Comparison of ENCODE assay signal across 15 mouse cellular contexts in the genomic region with DNA sequence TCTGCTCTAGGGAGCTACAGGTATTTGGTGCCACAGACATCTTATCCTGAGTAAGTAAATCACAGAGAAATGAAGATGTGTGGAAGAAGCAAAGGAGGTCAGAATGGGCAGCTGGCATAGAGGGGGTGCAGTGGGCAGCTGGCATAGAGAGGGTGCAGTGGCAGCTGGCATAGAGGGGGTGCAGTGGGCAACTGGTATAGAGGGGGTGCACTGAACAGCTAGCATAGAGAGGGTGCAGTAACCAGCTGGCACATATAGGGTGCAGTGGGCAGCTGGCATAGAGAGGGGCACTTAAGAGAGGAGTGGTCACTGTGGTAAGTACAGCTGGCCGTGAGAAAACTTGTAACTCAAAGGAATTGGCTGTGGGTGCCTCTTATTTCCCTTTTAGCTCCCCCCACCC.
"Had no signal": no experiment of that assay in that cellular context is flagged by ENCODE, and none has a peak within 500 bp of the region (broad histone marks: within the 10 kb centered on the region; RNA-seq: fewer than 3 reads in every experiment).

No protein-coding gene starts in this region.

- H3K27ac ChIP-seq: intestine, embryonic 15.5 days; layer of hippocampus, adult 2 months; liver, embryonic 15.5 days; macrophage; neural tube, embryonic 15.5 days; stomach, postnatal 0 days had no signal

- ATAC-seq: intestine, embryonic 15.5 days had no signal

- H3K9ac ChIP-seq: intestine, embryonic 15.5 days; liver, embryonic 15.5 days; neural tube, embryonic 15.5 days had no signal

- H3K4me2 ChIP-seq: intestine, embryonic 15.5 days; liver, embryonic 11.5 days; liver, embryonic 15.5 days; midbrain, embryonic 11.5 days; neural tube, embryonic 15.5 days had no signal

- H3K27me3 ChIP-seq: intestine, embryonic 15.5 days; neural tube, embryonic 15.5 days had no signal

- H3K4me1 ChIP-seq: intestine, embryonic 15.5 days; liver, embryonic 15.5 days had no signal

- H3K36me3 ChIP-seq: intestine, embryonic 15.5 days; liver, embryonic 15.5 days; neural tube, embryonic 15.5 days had no signal

- H3K4me3 ChIP-seq: intestine, embryonic 15.5 days; layer of hippocampus, adult 2 months; liver, embryonic 15.5 days; neural tube, embryonic 15.5 days had no signal

- DNase-seq: kidney, adult 18-20 months; kidney, postnatal 10 days; kidney, postnatal 4 days; lung, postnatal 10 days; right cerebral cortex, adult 18-20 months; right cerebral cortex, postnatal 25 days; thymus, postnatal 4 days had no signal

- H3K9me3 ChIP-seq: intestine, embryonic 15.5 days; liver, embryonic 15.5 days; neural tube, embryonic 15.5 days had no signal
